Mouse (Mus musculus) heart, embryonic 16.5 days (tissue): Measurements from ENCODE around the gene Amer1. TPM values are rescaled to one million over a fixed set of nuclear protein-coding genes. Genes with fewer than 3 reads are reported as not detected.

Experiments
- ATAC-seq: fragments of 200-750 bp; cut with Nextera tagmentation; replicated peaks from 2 replicates; pipeline ENCODE4 v1.8.0; 2017; ENCODE audit warnings: moderate number of reproducible peaks; ENCODE audit not compliant: insufficient read depth, low FRiP score; ENCODE audit errors: extremely low read depth
- H3K27ac ChIP-seq: fragments of 300-500 bp; sonication (generic); 2 replicates; pipeline ENCODE4 v1.5.1; 2014; ENCODE audit warnings: mild to moderate bottlenecking, low read length, control low read depth, moderate library complexity
- H3K27me3 ChIP-seq: fragments of 300-500 bp; sonication (generic); 2 replicates; pipeline ENCODE4 v1.6.1; 2014; ENCODE audit warnings: low read length, mixed read lengths; ENCODE audit not compliant: control insufficient read depth, insufficient read depth
- H3K36me3 ChIP-seq: fragments of 300-500 bp; sonication (generic); 2 replicates; pipeline ENCODE4 v1.6.1; 2014; ENCODE audit not compliant: control insufficient read depth, insufficient read depth
- H3K4me1 ChIP-seq: fragments of 300-500 bp; sonication (generic); 2 replicates; pipeline ENCODE4 v1.6.1; 2014; ENCODE audit warnings: low read length, mixed read lengths; ENCODE audit not compliant: control insufficient read depth, insufficient read depth
- H3K4me2 ChIP-seq: fragments of 300-500 bp; sonication (generic); 2 replicates; pipeline ENCODE4 v1.6.1; 2014; ENCODE audit warnings: low read depth, mild to moderate bottlenecking, control low read depth, low read length
- H3K4me3 ChIP-seq: fragments of 300-500 bp; sonication (generic); 2 replicates; pipeline ENCODE4 v1.5.1; 2014; ENCODE audit warnings: mild to moderate bottlenecking, control low read depth, low read length
- H3K9ac ChIP-seq: fragments of 300-500 bp; sonication (generic); 2 replicates; pipeline ENCODE4 v1.6.1; 2014; ENCODE audit warnings: low read length, control low read depth
- H3K9me3 ChIP-seq: fragments of 300-500 bp; sonication (generic); replicated peaks from 2 replicates; pipeline ENCODE4 v1.6.1; 2016; ENCODE audit warnings: low read length; ENCODE audit not compliant: control insufficient read depth
- WGBS: fragments of 180-500 bp; shearing (Covaris S2); extraction: QIAGEN DNeasy Blood & Tissue Kit; methylation state at CpG from one replicate; pipeline ENCODE4 v1.1.7; 2014; 5-methylcytosine and 5-hydroxymethylcytosine counted together
- polyA plus RNA-seq: library from polyadenylated mRNA; unstranded; fragments of >200 nt; fragmentation: Nextera tagmentation; extraction: Ambion mirVana; gene quantifications from 2 replicates; pipeline ENCODE4 v1.2.1, GENCODE M21; 2015

Amer1 gene
- polyA plus RNA-seq, 1 experiment from 2014 or later = 5.8 TPM

- H3K27ac ChIP-seq = no peak overlapping the region
- no peak for ATAC-seq
- no peaks in the 10 kb centered on the region for H3K9me3 ChIP-seq
- no peak overlapping the region for H3K9ac ChIP-seq
- peaks cover 6% of the 10 kb centered on the region for H3K4me1 ChIP-seq
- H3K27me3 ChIP-seq = no peaks in the 10 kb centered on the region
- no peak overlapping the region for H3K4me2 ChIP-seq
- no peaks in the 10 kb centered on the region for H3K36me3 ChIP-seq
- 68% methylated on average over 1 of the region's 1 CpGs for WGBS
- no peak overlapping the region for H3K4me3 ChIP-seq
These were observed 7.4 kb downstream of the Amer1 start for GRCm38 (mm10) chrX:95437236-95437635.

GRCm38 (mm10) chrX:95373101-95373500 lies 71.6 kb downstream of the Amer1 start:
- H3K36me3 ChIP-seq = no peaks in the 10 kb centered on the region
- no peak for ATAC-seq
- H3K4me2 ChIP-seq = no peak overlapping the region
- H3K9ac ChIP-seq = no peak overlapping the region
- H3K9me3 ChIP-seq = no peaks in the 10 kb centered on the region
- H3K4me1 ChIP-seq = no peaks in the 10 kb centered on the region
- H3K27me3 ChIP-seq = no peaks in the 10 kb centered on the region
- no peak overlapping the region for H3K4me3 ChIP-seq
- H3K27ac ChIP-seq = no peak overlapping the region

Other genes starting within 250 kb of the Amer1 start
- gene Arhgef9, start 248.0 kb downstream of the Amer1 start, polyA plus RNA-seq = 10.5 and 11.5 TPM in 2 replicates
- gene Asb12, start 113.1 kb upstream of the Amer1 start, polyA plus RNA-seq = 3.8 TPM in 2 replicates
- gene Pfn5, start 113.2 kb upstream of the Amer1 start, polyA plus RNA-seq = not detected in 2 replicates
- gene Zc4h2, start 213.6 kb upstream of the Amer1 start, polyA plus RNA-seq = 6.6 and 7.0 TPM in 2 replicates